8 mouse cellular contexts compared by ENCODE assay signal in genomic region chr16:6348581-6349241, GRCm38 (mm10).
A peak's percentile ranks its signal among the peaks of the same experiment; 100 is the strongest.
DNase-seq lines count a peak whose midpoint lies in the region; ATAC-seq lines count a peak whose summit lies in the region.

No protein-coding gene starts in this region.

- H3K4me3 ChIP-seq in embryonic facial prominence, embryonic 15.5 days (replicated peaks): peak overlapping the region; percentile 27
- H3K4me3 ChIP-seq in hindbrain, embryonic 15.5 days: peak overlapping the region; percentile 49
- peak overlapping the region; percentile 29 for H3K4me3 ChIP-seq in limb, embryonic 15.5 days

- no peak; the same call in 1 of the 2 replicates for ATAC-seq in embryonic facial prominence, embryonic 15.5 days (ENCODE audit: insufficient number of reproducible peaks, low FRiP score, low TSS enrichment, low read depth)
- peak; percentile 93 for ATAC-seq in hindbrain, embryonic 15.5 days (ENCODE audit: low FRiP score, low read depth)
- ATAC-seq in limb, embryonic 15.5 days (ENCODE audit: insufficient number of reproducible peaks, low FRiP score, low TSS enrichment, low read depth): no peak

- peak overlapping the region; percentile 46 for H3K4me2 ChIP-seq in embryonic facial prominence, embryonic 15.5 days (replicated peaks)
- peak overlapping the region; percentile 73 for H3K4me2 ChIP-seq in hindbrain, embryonic 15.5 days
- peak overlapping the region; percentile 48 for H3K4me2 ChIP-seq in limb, embryonic 15.5 days

- peaks cover 12% of the 10 kb centered on the region; the same call in 1 of the 2 replicates for H3K4me1 ChIP-seq in embryonic facial prominence, embryonic 15.5 days
- peaks cover 28% of the 10 kb centered on the region for H3K4me1 ChIP-seq in hindbrain, embryonic 15.5 days (replicated peaks)
- H3K4me1 ChIP-seq in limb, embryonic 15.5 days: peaks cover 10% of the 10 kb centered on the region

- under 1% methylated on average over 40 of the region's 41 CpGs for WGBS in embryonic facial prominence, embryonic 15.5 days
- under 1% methylated on average over 41 of the region's 41 CpGs for WGBS in hindbrain, embryonic 15.5 days
- WGBS in limb, embryonic 15.5 days: 2% methylated on average over 41 of the region's 41 CpGs

- H3K36me3 ChIP-seq in embryonic facial prominence, embryonic 15.5 days: no peaks in the 10 kb centered on the region
- H3K36me3 ChIP-seq in hindbrain, embryonic 15.5 days: no peaks in the 10 kb centered on the region
- H3K36me3 ChIP-seq in limb, embryonic 15.5 days: no peaks in the 10 kb centered on the region

- no peaks in the 10 kb centered on the region for H3K9me3 ChIP-seq in embryonic facial prominence, embryonic 15.5 days (replicated peaks)
- H3K9me3 ChIP-seq in hindbrain, embryonic 15.5 days: no peaks in the 10 kb centered on the region
- no peaks in the 10 kb centered on the region for H3K9me3 ChIP-seq in limb, embryonic 15.5 days

- no peak overlapping the region for H3K27ac ChIP-seq in embryonic facial prominence, embryonic 15.5 days (replicated peaks)
- H3K27ac ChIP-seq in hindbrain, embryonic 15.5 days (replicated peaks): peak overlapping the region; percentile 81
- H3K27ac ChIP-seq in limb, embryonic 15.5 days: no peak overlapping the region

- H3K9ac ChIP-seq in embryonic facial prominence, embryonic 15.5 days: no peak overlapping the region
- peak overlapping the region; percentile 49 for H3K9ac ChIP-seq in hindbrain, embryonic 15.5 days
- no peak overlapping the region for H3K9ac ChIP-seq in limb, embryonic 15.5 days

- peak; percentile 2 for DNase-seq in adrenal gland, adult 8-10 months
- DNase-seq in adrenal gland, adult 18-20 months (ENCODE audit: low spot score in 2 of 2): no peak
- peak; percentile 14 for DNase-seq in adrenal gland, postnatal 25 days
- peak; percentile 73 to 77 for DNase-seq in right cerebral cortex, adult 2 months (ENCODE audit: low spot score in 2 of 2)
- DNase-seq in spleen, postnatal 14 days (ENCODE audit: low spot score in 2 of 2): no peak

- H3K27me3 ChIP-seq in embryonic facial prominence, embryonic 15.5 days: peaks cover 40% of the 10 kb centered on the region
- no peaks in the 10 kb centered on the region for H3K27me3 ChIP-seq in hindbrain, embryonic 15.5 days
- peaks cover 41% of the 10 kb centered on the region for H3K27me3 ChIP-seq in limb, embryonic 15.5 days

Comparison
In these comparisons a context has a peak if more than half of its experiments do, and no peak if none do; other contexts are left out.
1. DNase-seq: peak in adrenal gland, adult 8-10 months (single experiment), adrenal gland, postnatal 25 days (single experiment) and right cerebral cortex, adult 2 months (2 of 2); none in adrenal gland, adult 18-20 months (0 of 2) and spleen, postnatal 14 days (0 of 2).
2. Peak in every context shown above with its lines, with median percentiles within 50 percentile points of each other: H3K4me2 ChIP-seq and H3K4me3 ChIP-seq.